Mouse (Mus musculus) CH12.LX (cell line): Measurements from ENCODE around the gene Pdcd7. TPM values are rescaled to one million over a fixed set of nuclear protein-coding genes. Genes with fewer than 3 reads are reported as not detected.

Source experiments
- DNase-seq: peaks from one replicate; pipeline ENCODE4 v3.0.0-alpha.2; 2013; ENCODE audit errors: extremely low read depth
- H3K27ac ChIP-seq: 2 replicates; pipeline ENCODE4 v1.5.1; 2012; ENCODE audit warnings: low read depth, mild to moderate bottlenecking, control low read depth, moderate library complexity; ENCODE audit not compliant: insufficient read depth
- H3K27me3 ChIP-seq: replicated peaks from 2 replicates; pipeline ENCODE3; 2012; ENCODE audit warnings: inconsistent platforms
- H3K36me3 ChIP-seq, 2 experiments: replicated peaks in 1 of 2; 2 replicates each; pipeline versions ENCODE3 to v1.6.1; 2012; ENCODE audit warnings: inconsistent platforms in 1 of 2, low read length in 1 of 2, mild to moderate bottlenecking in 1 of 2, mixed read lengths in 1 of 2, moderate library complexity in 1 of 2; ENCODE audit not compliant: control insufficient read depth in 1 of 2, insufficient read depth in 1 of 2
- H3K4me1 ChIP-seq, 2 experiments: 2 replicates each; pipeline ENCODE4 v1.6.1; 2012; ENCODE audit warnings: inconsistent platforms in 1 of 2, moderate library complexity in 1 of 2; ENCODE audit not compliant: insufficient read depth in 2 of 2, control insufficient read depth in 1 of 2
- H3K4me2 ChIP-seq: 2 replicates; pipeline ENCODE4 v1.6.1; 2012; ENCODE audit warnings: low read depth, mild to moderate bottlenecking, control low read depth; ENCODE audit not compliant: poor library complexity, insufficient read depth, severe bottlenecking
- H3K4me3 ChIP-seq, 3 experiments: fragments of 150-350 bp in 1 of 3; sonication (generic) in 1 of 3; replicated peaks in 1 of 3; 2 replicates each; pipeline versions ENCODE3 to v1.5.1; 2011 to 2012; ENCODE audit warnings: low read depth in 2 of 3, low read length in 2 of 3, mild to moderate bottlenecking in 2 of 3, moderate library complexity in 2 of 3, control low read depth in 1 of 3, improper control_type of control experiment in 1 of 3, inconsistent platforms in 1 of 3, mixed read lengths in 1 of 3; ENCODE audit not compliant: poor library complexity in 1 of 3
- H3K79me2 ChIP-seq: replicated peaks from 2 replicates; pipeline ENCODE4 v1.6.1; 2012; ENCODE audit warnings: mild to moderate bottlenecking, moderate library complexity; ENCODE audit not compliant: control insufficient read depth, poor library complexity, insufficient read depth, severe bottlenecking; ENCODE audit errors: extremely low read depth
- H3K9ac ChIP-seq: 2 replicates; pipeline ENCODE4 v1.6.1; 2012; ENCODE audit warnings: low read depth, mild to moderate bottlenecking, control low read depth, moderate library complexity; ENCODE audit not compliant: insufficient read depth
- H3K9me3 ChIP-seq: replicated peaks from 2 replicates; pipeline ENCODE3; 2012; ENCODE audit warnings: low read length, inconsistent platforms, mixed read lengths
- BHLHE40 ChIP-seq: IDR thresholded peaks from 2 replicates; pipeline ENCODE4 v1.6.1; 2011; ENCODE audit warnings: mild to moderate bottlenecking, low read depth, low read length, improper control_type of control experiment
- CHD1 ChIP-seq: IDR thresholded peaks from 2 replicates; pipeline ENCODE4 v1.6.1; 2012; ENCODE audit warnings: low read depth, low read length, improper control_type of control experiment, inconsistent platforms
- CHD2 ChIP-seq: IDR thresholded peaks from 2 replicates; pipeline ENCODE4 v1.6.1; 2011; ENCODE audit warnings: low read length, improper control_type of control experiment
- CTCF ChIP-seq, 2 experiments: IDR thresholded peaks in 1 of 2; conservative IDR thresholded peaks in 1 of 2; 2 replicates each; pipeline ENCODE4 v1.5.1; 2011 to 2012; ENCODE audit warnings: low read depth in 2 of 2, low read length in 2 of 2, improper control_type of control experiment in 1 of 2, inconsistent platforms in 1 of 2, mild to moderate bottlenecking in 1 of 2, moderate library complexity in 1 of 2
- ELF1 ChIP-seq: IDR thresholded peaks from 2 replicates; pipeline ENCODE4 v1.6.1; 2014; ENCODE audit warnings: low read depth, mild to moderate bottlenecking, inconsistent platforms, low read length, improper control_type of control experiment
- ETS1 ChIP-seq: conservative IDR thresholded peaks from 2 replicates; pipeline ENCODE4 v1.6.1; 2012; ENCODE audit warnings: low read depth, mild to moderate bottlenecking, inconsistent platforms, low read length, improper control_type of control experiment, moderate library complexity
- GABPA ChIP-seq: IDR thresholded peaks from 2 replicates; pipeline ENCODE4 v1.6.1; 2012; ENCODE audit warnings: low read depth, low read length, improper control_type of control experiment, inconsistent platforms; ENCODE audit not compliant: insufficient replicate concordance
- HCFC1 ChIP-seq: IDR thresholded peaks from 2 replicates; pipeline ENCODE4 v1.6.1; 2012; ENCODE audit warnings: low read depth, mild to moderate bottlenecking, inconsistent platforms, low read length, improper control_type of control experiment
- IRF4 ChIP-seq: IDR thresholded peaks from 2 replicates; pipeline ENCODE4 v1.6.1; 2014; ENCODE audit warnings: low read depth, mild to moderate bottlenecking, inconsistent platforms, low read length, improper control_type of control experiment
- NELFE ChIP-seq: IDR thresholded peaks from 2 replicates; pipeline ENCODE4 v1.6.1; 2011; ENCODE audit warnings: low read depth, low read length, improper control_type of control experiment
- NRF1 ChIP-seq: IDR thresholded peaks from 2 replicates; pipeline ENCODE4 v1.6.1; 2014; ENCODE audit warnings: low read depth, mild to moderate bottlenecking, inconsistent platforms, low read length, improper control_type of control experiment, moderate library complexity
- POLR2AphosphoS2 ChIP-seq: IDR thresholded peaks from 2 replicates; pipeline ENCODE4 v1.6.1; 2011; ENCODE audit warnings: low read depth, low read length, improper control_type of control experiment
- RCOR1 ChIP-seq: conservative IDR thresholded peaks from 2 replicates; pipeline ENCODE4 v1.6.1; 2012; ENCODE audit warnings: low read depth, mild to moderate bottlenecking, inconsistent platforms, low read length, improper control_type of control experiment
- SIN3A ChIP-seq: IDR thresholded peaks from 2 replicates; pipeline ENCODE4 v1.6.1; 2012; ENCODE audit warnings: low read length, improper control_type of control experiment, inconsistent platforms
- SMC3 ChIP-seq: IDR thresholded peaks from 2 replicates; pipeline ENCODE4 v1.6.1; 2011; ENCODE audit warnings: low read depth, low read length, improper control_type of control experiment
- UBTF ChIP-seq: IDR thresholded peaks from 2 replicates; pipeline ENCODE4 v1.6.1; 2012; ENCODE audit warnings: low read depth, mild to moderate bottlenecking, inconsistent platforms, low read length, improper control_type of control experiment, moderate library complexity
- USF2 ChIP-seq: conservative IDR thresholded peaks from 2 replicates; pipeline ENCODE4 v1.6.1; 2011; ENCODE audit warnings: low read depth, low read length, improper control_type of control experiment
- ZKSCAN1 ChIP-seq: IDR thresholded peaks from 2 replicates; pipeline ENCODE4 v1.6.1; 2012; ENCODE audit warnings: low read depth, inconsistent platforms, low read length, improper control_type of control experiment, borderline replicate concordance
- ZNF384 ChIP-seq: IDR thresholded peaks from 2 replicates; pipeline ENCODE4 v1.6.1; 2012; ENCODE audit warnings: low read depth, low read length, improper control_type of control experiment, inconsistent platforms
- dilution Hi-C: fragments of 300-500 bp; cut with MboI; formaldehyde crosslinking; loops from 2 replicates; pipeline ENCODE4 v1.14.3; 2020; ENCODE audit warnings: low sequenced_read_pairs; ENCODE audit not compliant: extremely low pct_unique_long_range_greater_than_20kb, extremely low pct_ligation_motif_present
- in situ Hi-C: fragments of 300-500 bp; cut with MboI; formaldehyde crosslinking; loops from 3 replicates; pipeline ENCODE4 v1.14.3; 2019; ENCODE audit warnings: low sequenced_read_pairs, low pct_ligation_motif_present, low pct_unique_long_range_greater_than_20kb, mixed read lengths
- polyA plus RNA-seq: library from polyadenylated mRNA; unstranded; fragments of >175 nt; gene quantifications from 2 replicates; pipeline ENCODE4 v1.2.1, GENCODE M21; 2012; ENCODE audit warnings: low read depth; ENCODE audit not compliant: insufficient read length
- total RNA-seq, 2 experiments: library from RNA; depleted of rRNA; stranded (reverse); fragments of 300-350 nt in 1 of 2; fragments of >200 nt in 1 of 2; gene quantifications; 2 replicates each; pipeline ENCODE4 v1.2.3; 2012 to 2014

The Pdcd7 gene
- total and polyA plus RNA-seq, 3 experiments: 13.1 to 20.6 (median 14.5) TPM

DNA sequence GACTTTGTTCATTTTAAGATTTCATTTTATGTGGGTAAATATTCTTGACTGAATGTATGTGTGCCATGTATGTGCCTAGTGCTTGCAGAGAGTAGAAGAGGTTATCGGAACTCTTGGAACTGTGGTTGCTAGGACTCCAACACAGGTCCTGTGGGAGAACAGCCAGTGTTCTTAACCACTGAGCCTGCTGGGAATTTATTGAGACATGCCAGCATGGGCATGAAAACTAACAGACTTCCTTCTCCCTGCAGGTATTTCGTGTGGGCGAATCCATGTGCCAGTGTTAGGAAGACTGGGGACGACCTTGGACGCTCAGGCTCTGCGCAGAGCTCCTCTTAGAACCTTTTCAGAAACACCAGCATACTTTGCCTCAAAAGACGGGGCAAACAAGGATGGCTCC lies 46.3 kb upstream of the Pdcd7 start:
- in situ Hi-C loops: no loop called here
- H3K79me2 ChIP-seq: peaks cover 11% of the 10 kb centered on the region
- H3K36me3 ChIP-seq: peaks cover 26 to 66% of the 10 kb centered on the region in 2 experiments
- dilution Hi-C loops: no loop called here
- no peak overlapping the region for H3K4me2 ChIP-seq
- H3K4me3 ChIP-seq: no peak overlapping the region
- H3K27me3 ChIP-seq: no peaks in the 10 kb centered on the region
- no peak for TF ChIP-seq CHD2
- no peak for TF ChIP-seq GABPA
- no peak for TF ChIP-seq RCOR1
- no peak for TF ChIP-seq NRF1
- TF ChIP-seq, all 38 proteins: peak for 0
- no peaks in the 10 kb centered on the region for H3K9me3 ChIP-seq
- peaks cover 3 to 18% of the 10 kb centered on the region in 2 experiments; a peak in 3 of 4 replicates for H3K4me1 ChIP-seq
- no peak overlapping the region for H3K9ac ChIP-seq
- no peak overlapping the region for H3K27ac ChIP-seq
- DNase-seq: no peak

DNA sequence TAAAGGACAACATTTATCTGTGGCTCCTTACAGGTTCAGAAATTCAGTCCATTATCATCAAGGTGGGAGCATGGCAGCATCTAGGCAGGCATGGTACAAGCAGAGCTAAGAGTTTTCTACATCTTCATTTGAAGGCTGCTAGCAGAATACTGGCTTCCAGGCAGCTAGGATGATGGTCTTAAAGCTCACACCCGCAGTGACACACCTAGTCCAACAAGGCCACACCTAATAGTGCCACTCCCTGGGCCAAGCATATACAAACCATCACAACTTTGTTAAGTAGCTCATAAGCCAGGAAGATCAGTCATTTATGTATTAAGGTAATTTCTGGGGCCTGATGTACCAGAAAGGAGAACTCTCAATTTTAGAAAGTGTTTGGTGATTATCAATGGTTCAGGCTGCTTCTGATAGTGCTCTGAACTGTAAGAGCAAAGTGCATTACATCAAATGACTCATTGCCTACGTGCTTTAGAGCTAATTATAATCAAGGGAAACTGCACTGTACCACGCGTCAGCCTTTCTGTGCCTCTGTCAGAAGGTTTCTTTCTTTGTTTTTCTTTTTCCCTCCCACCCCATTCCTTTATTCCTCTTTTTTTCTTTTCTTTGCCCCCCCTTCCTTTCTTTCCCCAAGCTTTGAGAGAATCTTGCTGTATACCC lies 43.4 kb upstream of the Pdcd7 start:
- dilution Hi-C loops (no loop called here), in situ Hi-C loops (no loop called here)
- H3K9me3 ChIP-seq: no peaks in the 10 kb centered on the region
- H3K27ac ChIP-seq: no peak overlapping the region
- no peak overlapping the region for H3K9ac ChIP-seq
- no peak overlapping the region for H3K4me2 ChIP-seq
- DNase-seq: no peak
- H3K4me1 ChIP-seq: peaks cover 3 to 5% of the 10 kb centered on the region in 2 experiments; a peak in 1 of 4 replicates
- no peak overlapping the region for H3K4me3 ChIP-seq
- no peaks in the 10 kb centered on the region for H3K79me2 ChIP-seq
- H3K27me3 ChIP-seq: no peaks in the 10 kb centered on the region
- H3K36me3 ChIP-seq: peaks cover 35 to 78% of the 10 kb centered on the region in 2 experiments
- no peak for TF ChIP-seq ZKSCAN1
- no peak for TF ChIP-seq UBTF
- TF ChIP-seq SMC3: no peak
- TF ChIP-seq ZNF384: no peak
- no peak for TF ChIP-seq BHLHE40
- no peak for TF ChIP-seq CTCF (conservative IDR thresholded peaks at IDR 0.05 in 1 of 2, IDR thresholded peaks at IDR 0.05 in 1 of 2; ENCODE audit: low read depth in 2 of 2, low read length in 2 of 2)
- no peak for TF ChIP-seq SIN3A
- no peak for TF ChIP-seq RCOR1
- TF ChIP-seq HCFC1: no peak
- no peak for TF ChIP-seq ELF1
- no peak for TF ChIP-seq USF2
- TF ChIP-seq POLR2AphosphoS2: no peak
- no peak for TF ChIP-seq ETS1
- TF ChIP-seq IRF4: no peak
- TF ChIP-seq NELFE: no peak
- no peak for TF ChIP-seq CHD1
- TF ChIP-seq, all 38 proteins: peak for 0
